Comparison of ENCODE assay signal across 8 mouse cellular contexts in genomic region chrX:139684410-139684774, GRCm38 (mm10). TPM values are rescaled to one million over a fixed set of nuclear protein-coding genes. Genes with fewer than 3 reads are reported as not detected.
DNase-seq lines count a peak whose midpoint lies in the region; ATAC-seq and TF ChIP-seq lines count a peak whose summit lies in the region.

No protein-coding gene starts in this region.

- H3K9me3 ChIP-seq in embryonic facial prominence, embryonic 15.5 days (replicated peaks) = no peaks in the 10 kb centered on the region
- no peaks in the 10 kb centered on the region for H3K9me3 ChIP-seq in limb, embryonic 11.5 days (ENCODE audit: control insufficient read depth, low read length)
- H3K9me3 ChIP-seq in neural tube, embryonic 13.5 days = no peaks in the 10 kb centered on the region

- peak overlapping the region; percentile 53 for H3K27ac ChIP-seq in liver, adult 2 months (replicated peaks; ENCODE audit: insufficient read depth, low read depth, low read length)
- peak overlapping the region; percentile 58; the same call in 1 of the 2 replicates for H3K27ac ChIP-seq in embryonic facial prominence, embryonic 15.5 days (replicated peaks)
- H3K27ac ChIP-seq in limb, embryonic 11.5 days (replicated peaks; ENCODE audit: low read depth, low read length) = no peak overlapping the region
- no peak overlapping the region for H3K27ac ChIP-seq in neural tube, embryonic 13.5 days (replicated peaks)

- no peak for DNase-seq in liver, adult 2 months (ENCODE audit: extremely low read depth, low read depth, low spot score)
- no peak for DNase-seq in liver
- no peak for DNase-seq in limb, embryonic 11.5 days (ENCODE audit: low spot score)
- no peak for DNase-seq in right cerebral cortex, postnatal 10 days (ENCODE audit: low spot score in 2 of 2)
- no peak for DNase-seq in right cerebral cortex, postnatal 14 days
- DNase-seq in kidney, postnatal 14 days = no peak

- TF ChIP-seq POLR2A in liver, adult 2 months (IDR thresholded peaks at IDR 0.05; ENCODE audit: extremely low read depth, insufficient read depth, low read length) = no peak

- 0% methylated on average over 8 of the region's 8 CpGs for WGBS in liver, adult 2 months
- 19% methylated on average over 8 of the region's 8 CpGs for WGBS in embryonic facial prominence, embryonic 15.5 days
- WGBS in limb, embryonic 11.5 days = 25% methylated on average over 8 of the region's 8 CpGs
- WGBS in neural tube, embryonic 13.5 days = 24% methylated on average over 8 of the region's 8 CpGs

- H3K79me2 ChIP-seq in liver, adult 2 months (ENCODE audit: control insufficient read depth, insufficient read depth, low read length) = no peaks in the 10 kb centered on the region; the same call in 1 of the 2 replicates

- H3K9ac ChIP-seq in liver, adult 2 months (ENCODE audit: low read depth, low read length) = peak overlapping the region; percentile 42; the same call in 1 of the 2 replicates
- H3K9ac ChIP-seq in embryonic facial prominence, embryonic 15.5 days = no peak overlapping the region
- H3K9ac ChIP-seq in limb, embryonic 11.5 days (ENCODE audit: low read length) = peak overlapping the region; percentile 34; the same call in 1 of the 2 replicates
- H3K9ac ChIP-seq in neural tube, embryonic 13.5 days = no peak overlapping the region

- peak overlapping the region; percentile 47 for H3K4me2 ChIP-seq in embryonic facial prominence, embryonic 15.5 days (replicated peaks)
- H3K4me2 ChIP-seq in limb, embryonic 11.5 days (ENCODE audit: low read depth, severe bottlenecking) = peak overlapping the region; percentile 31; the same call in 1 of the 2 replicates
- peak overlapping the region; percentile 67 for H3K4me2 ChIP-seq in neural tube, embryonic 13.5 days

- TF ChIP-seq CTCF in liver, adult 2 months (IDR thresholded peaks at IDR 0.05; ENCODE audit: low read depth, low read length) = no peak

- no peaks in the 10 kb centered on the region for H3K36me3 ChIP-seq in liver, adult 2 months (ENCODE audit: control insufficient read depth, insufficient read depth, low read length)
- H3K36me3 ChIP-seq in embryonic facial prominence, embryonic 15.5 days = no peaks in the 10 kb centered on the region
- no peaks in the 10 kb centered on the region for H3K36me3 ChIP-seq in limb, embryonic 11.5 days (ENCODE audit: control insufficient read depth, insufficient read depth, low read length)
- no peaks in the 10 kb centered on the region for H3K36me3 ChIP-seq in neural tube, embryonic 13.5 days

- H3K4me1 ChIP-seq in liver, adult 2 months (ENCODE audit: control insufficient read depth, insufficient read depth, low read length) = 0 out of 2 replicates have a peak, but pooled peaks cover 2% of the 10 kb centered on the region
- no peaks in the 10 kb centered on the region for H3K4me1 ChIP-seq in embryonic facial prominence, embryonic 15.5 days
- no peaks in the 10 kb centered on the region for H3K4me1 ChIP-seq in limb, embryonic 11.5 days (ENCODE audit: control insufficient read depth, insufficient read depth, low read length)
- no peaks in the 10 kb centered on the region for H3K4me1 ChIP-seq in neural tube, embryonic 13.5 days (replicated peaks)

- H3K27me3 ChIP-seq in liver, adult 2 months (ENCODE audit: control insufficient read depth, insufficient read depth, low read length) = no peaks in the 10 kb centered on the region
- peaks cover 6% of the 10 kb centered on the region; the same call in 1 of the 2 replicates for H3K27me3 ChIP-seq in embryonic facial prominence, embryonic 15.5 days
- peaks cover 13% of the 10 kb centered on the region; the same call in 1 of the 2 replicates for H3K27me3 ChIP-seq in limb, embryonic 11.5 days (ENCODE audit: control insufficient read depth, insufficient read depth, low read length)
- H3K27me3 ChIP-seq in neural tube, embryonic 13.5 days = peaks cover 24% of the 10 kb centered on the region

- ATAC-seq in embryonic facial prominence, embryonic 15.5 days (ENCODE audit: insufficient number of reproducible peaks, low FRiP score, low TSS enrichment, low read depth) = peak; percentile 39; the same call in 1 of the 2 replicates
- ATAC-seq in limb, embryonic 11.5 days (ENCODE audit: insufficient number of reproducible peaks, low FRiP score, low TSS enrichment, low read depth) = peak; percentile 42
- peak; percentile 52 for ATAC-seq in neural tube, embryonic 13.5 days (ENCODE audit: low read depth)

- H3K4me3 ChIP-seq in liver, adult 2 months (ENCODE audit: insufficient read depth, low read depth, low read length) = peak overlapping the region; percentile 38; the same call in 1 of the 2 replicates
- H3K4me3 ChIP-seq in embryonic facial prominence, embryonic 15.5 days (replicated peaks) = peak overlapping the region; percentile 55
- H3K4me3 ChIP-seq in limb, embryonic 11.5 days (ENCODE audit: low read depth, low read length) = peak overlapping the region; percentile 45
- peak overlapping the region; percentile 50 for H3K4me3 ChIP-seq in neural tube, embryonic 13.5 days

RNA-seq across cellular contexts. Expression of gene Tbc1d8b, which starts 0.4 kb away (rescaled TPM):
- 15.0 and 16.1 TPM in 2 replicates for total RNA-seq in liver, adult 2 months (2014; rRNA removed)
- 1.2 and 1.6 TPM in 2 replicates for polyA plus RNA-seq in liver, adult 2 months (2012; rRNA removed)
- 4.6 and 5.2 TPM in 2 replicates for polyA plus RNA-seq in embryonic facial prominence, embryonic 15.5 days (2015; fragmentation: Nextera tagmentation; extraction: Ambion mirVana)
- polyA plus RNA-seq in limb, embryonic 11.5 days (2014; fragmentation: Nextera tagmentation; extraction: Ambion mirVana) = 0.75 and 0.92 TPM in 2 replicates
- polyA plus RNA-seq in neural tube, embryonic 13.5 days (2015; fragmentation: Nextera tagmentation; extraction: Ambion mirVana) = 0.63 and 0.79 TPM in 2 replicates

RNA-seq across cellular contexts. Expression of gene Gm15013, which starts 29.9 kb away (rescaled TPM):
- not detected in 2 replicates for total RNA-seq in liver, adult 2 months (2014; rRNA removed)
- not detected in 2 replicates for polyA plus RNA-seq in liver, adult 2 months (2012; rRNA removed)
- 0.29 and 0.36 TPM in 2 replicates for polyA plus RNA-seq in embryonic facial prominence, embryonic 15.5 days (2015; fragmentation: Nextera tagmentation; extraction: Ambion mirVana)
- polyA plus RNA-seq in limb, embryonic 11.5 days (2014; fragmentation: Nextera tagmentation; extraction: Ambion mirVana) = 0.50 TPM in 1 of 2 replicates, not detected in the other
- polyA plus RNA-seq in neural tube, embryonic 13.5 days (2015; fragmentation: Nextera tagmentation; extraction: Ambion mirVana) = not detected in 2 replicates

Comparison
In these comparisons a context has a peak if more than half of its experiments do, and no peak if none do; other contexts are left out.
1. H3K27ac ChIP-seq: peak in liver, adult 2 months (single experiment) and embryonic facial prominence, embryonic 15.5 days (single experiment); none in limb, embryonic 11.5 days (single experiment) and neural tube, embryonic 13.5 days (single experiment).
2. H3K9ac ChIP-seq: peak in liver, adult 2 months (single experiment) and limb, embryonic 11.5 days (single experiment); none in embryonic facial prominence, embryonic 15.5 days (single experiment) and neural tube, embryonic 13.5 days (single experiment).
3. Peak in every context shown above with its lines, with median percentiles within 50 percentile points of each other: H3K4me3 ChIP-seq, ATAC-seq and H3K4me2 ChIP-seq.